Mouse (Mus musculus): Measurements from ENCODE around the gene Tango6. TPM values are rescaled to one million over a fixed set of nuclear protein-coding genes. Genes with fewer than 3 reads are reported as not detected.

Tango6 gene
- polyA plus RNA-seq (2015; fragmentation: Nextera tagmentation; extraction: Ambion mirVana) = 6.4 and 7.6 TPM in 2 replicates

GRCm38 (mm10) chr8:106682971-106683668 is at the start of gene Tango6:
Gene Tango6 (plus strand): TSS chr8:106683068.
- WGBS = under 1% methylated on average over 50 of the region's 50 CpGs
- ATAC-seq (ENCODE audit: extremely low read depth, insufficient number of reproducible peaks, low FRiP score, low TSS enrichment) = peak; percentile 95
- Histone ChIP-seq H3K9ac (peak within 1 kb of the TSS; percentile 92), H3K36me3 (no peaks in the 10 kb centered on the region), H3K27ac (replicated peaks) (peak within 1 kb of the TSS; percentile 96), H3K9me3 (no peaks in the 10 kb centered on the region), H3K4me2 (peak within 1 kb of the TSS; percentile 70), H3K4me1 (peaks cover 4% of the 10 kb centered on the region), H3K27me3 (replicated peaks) (no peaks in the 10 kb centered on the region), H3K4me3 (peak within 1 kb of the TSS; percentile 85)

- Histone ChIP-seq H3K27ac (replicated peaks) (no peak overlapping the region), H3K9ac (no peak overlapping the region), H3K4me3 (no peak overlapping the region), H3K36me3 (no peaks in the 10 kb centered on the region), H3K9me3 (no peaks in the 10 kb centered on the region), H3K27me3 (replicated peaks) (peaks cover 5% of the 10 kb centered on the region; the same call in 1 of the 2 replicates), H3K4me1 (peaks cover 4% of the 10 kb centered on the region; the same call in 1 of the 2 replicates), H3K4me2 (no peak overlapping the region)
- no peak for ATAC-seq (ENCODE audit: extremely low read depth, insufficient number of reproducible peaks, low FRiP score, low TSS enrichment)
- WGBS = 65% methylated on average over 17 of the region's 17 CpGs
These were observed 49.3 kb upstream of the Tango6 start for GRCm38 (mm10) chr8:106633361-106634158.

- H3K4me3 ChIP-seq = no peak overlapping the region
- 16% methylated on average over 5 of the region's 5 CpGs for WGBS
- H3K4me2 ChIP-seq = no peak overlapping the region
- H3K27me3 ChIP-seq (replicated peaks) = peaks cover 3% of the 10 kb centered on the region; the same call in 1 of the 2 replicates
- H3K9ac ChIP-seq = no peak overlapping the region
- H3K36me3 ChIP-seq = no peaks in the 10 kb centered on the region
- H3K27ac ChIP-seq (replicated peaks) = no peak overlapping the region
- H3K9me3 ChIP-seq = no peaks in the 10 kb centered on the region
- ATAC-seq (ENCODE audit: extremely low read depth, insufficient number of reproducible peaks, low FRiP score, low TSS enrichment) = no peak
- peaks cover 4% of the 10 kb centered on the region; the same call in 1 of the 2 replicates for H3K4me1 ChIP-seq
These were observed 47.6 kb upstream of the Tango6 start for GRCm38 (mm10) chr8:106635284-106635683.

GRCm38 (mm10) chr8:106637446-106637845 is 45.4 kb upstream of the Tango6 start:
- no peak overlapping the region for H3K4me3 ChIP-seq
- H3K4me2 ChIP-seq = no peak overlapping the region
- no peaks in the 10 kb centered on the region for H3K27me3 ChIP-seq (replicated peaks)
- H3K36me3 ChIP-seq = no peaks in the 10 kb centered on the region
- H3K27ac ChIP-seq (replicated peaks) = no peak overlapping the region
- no peaks in the 10 kb centered on the region; the same call in 1 of the 2 replicates for H3K4me1 ChIP-seq
- H3K9ac ChIP-seq = no peak overlapping the region
- whole genome bisulfite sequencing = 84% methylated on average over 4 of the region's 4 CpGs
- no peaks in the 10 kb centered on the region for H3K9me3 ChIP-seq
- ATAC-seq (ENCODE audit: extremely low read depth, insufficient number of reproducible peaks, low FRiP score, low TSS enrichment) = no peak

- Histone ChIP-seq H3K4me1 (no peaks in the 10 kb centered on the region; the same call in 1 of the 2 replicates), H3K4me2 (no peak overlapping the region), H3K27ac (replicated peaks) (no peak overlapping the region), H3K36me3 (no peaks in the 10 kb centered on the region), H3K9ac (no peak overlapping the region), H3K27me3 (replicated peaks) (no peaks in the 10 kb centered on the region), H3K4me3 (no peak overlapping the region), H3K9me3 (no peaks in the 10 kb centered on the region)
- ATAC-seq (ENCODE audit: extremely low read depth, insufficient number of reproducible peaks, low FRiP score, low TSS enrichment) = no peak
- WGBS = 86% methylated on average over 7 of the region's 7 CpGs
These were observed 44.0 kb upstream of the Tango6 start for GRCm38 (mm10) chr8:106638768-106639295.

- no peak for ATAC-seq (ENCODE audit: extremely low read depth, insufficient number of reproducible peaks, low FRiP score, low TSS enrichment)
- 74% methylated on average over 7 of the region's 7 CpGs for WGBS
- Histone ChIP-seq H3K4me2 (no peak overlapping the region), H3K9ac (no peak overlapping the region), H3K36me3 (no peaks in the 10 kb centered on the region), H3K27me3 (replicated peaks) (no peaks in the 10 kb centered on the region), H3K4me1 (no peaks in the 10 kb centered on the region; the same call in 1 of the 2 replicates), H3K9me3 (no peaks in the 10 kb centered on the region), H3K4me3 (no peak overlapping the region), H3K27ac (replicated peaks) (no peak overlapping the region)
These were observed 42.7 kb upstream of the Tango6 start for GRCm38 (mm10) chr8:106640212-106640611.

- Histone ChIP-seq H3K4me2 (no peak overlapping the region), H3K27ac (replicated peaks) (no peak overlapping the region), H3K9me3 (no peaks in the 10 kb centered on the region), H3K36me3 (no peaks in the 10 kb centered on the region), H3K4me3 (no peak overlapping the region), H3K9ac (no peak overlapping the region), H3K27me3 (replicated peaks) (no peaks in the 10 kb centered on the region), H3K4me1 (no peaks in the 10 kb centered on the region; the same call in 1 of the 2 replicates)
- ATAC-seq (ENCODE audit: extremely low read depth, insufficient number of reproducible peaks, low FRiP score, low TSS enrichment) = no peak
- 72% methylated on average over 5 of the region's 5 CpGs for WGBS
These were observed 41.9 kb upstream of the Tango6 start for GRCm38 (mm10) chr8:106640921-106641320.

GRCm38 (mm10) chr8:106642172-106642571 is 40.7 kb upstream of the Tango6 start:
- no peaks in the 10 kb centered on the region for H3K36me3 ChIP-seq
- H3K4me3 ChIP-seq = no peak overlapping the region
- no peak for ATAC-seq (ENCODE audit: extremely low read depth, insufficient number of reproducible peaks, low FRiP score, low TSS enrichment)
- H3K27me3 ChIP-seq (replicated peaks) = no peaks in the 10 kb centered on the region
- no peaks in the 10 kb centered on the region for H3K9me3 ChIP-seq
- 0 out of 2 replicates have a peak, but pooled peaks cover 2% of the 10 kb centered on the region for H3K4me1 ChIP-seq
- 63% methylated on average over 2 of the region's 2 CpGs for WGBS
- no peak overlapping the region for H3K27ac ChIP-seq (replicated peaks)
- no peak overlapping the region for H3K4me2 ChIP-seq
- no peak overlapping the region for H3K9ac ChIP-seq

GRCm38 (mm10) chr8:106643100-106643499 is 39.8 kb upstream of the Tango6 start:
- H3K9me3 ChIP-seq = no peaks in the 10 kb centered on the region
- H3K27me3 ChIP-seq (replicated peaks) = no peaks in the 10 kb centered on the region
- H3K4me2 ChIP-seq = no peak overlapping the region
- no peak overlapping the region for H3K9ac ChIP-seq
- no peak for ATAC-seq (ENCODE audit: extremely low read depth, insufficient number of reproducible peaks, low FRiP score, low TSS enrichment)
- no peak overlapping the region for H3K4me3 ChIP-seq
- no peak overlapping the region for H3K27ac ChIP-seq (replicated peaks)
- WGBS = 79% methylated on average over 4 of the region's 4 CpGs
- H3K4me1 ChIP-seq = 0 out of 2 replicates have a peak, but pooled peaks cover 4% of the 10 kb centered on the region
- no peaks in the 10 kb centered on the region for H3K36me3 ChIP-seq

- H3K27ac ChIP-seq (replicated peaks) = no peak overlapping the region
- no peak overlapping the region for H3K4me2 ChIP-seq
- H3K4me3 ChIP-seq = no peak overlapping the region
- H3K9ac ChIP-seq = no peak overlapping the region
- no peak for ATAC-seq (ENCODE audit: extremely low read depth, insufficient number of reproducible peaks, low FRiP score, low TSS enrichment)
- no peaks in the 10 kb centered on the region for H3K36me3 ChIP-seq
- H3K4me1 ChIP-seq = 0 out of 2 replicates have a peak, but pooled peaks cover 4% of the 10 kb centered on the region
- 66% methylated on average over 3 of the region's 3 CpGs for WGBS
- no peaks in the 10 kb centered on the region for H3K27me3 ChIP-seq (replicated peaks)
- H3K9me3 ChIP-seq = no peaks in the 10 kb centered on the region
These were observed 37.9 kb upstream of the Tango6 start for GRCm38 (mm10) chr8:106644957-106645356.

GRCm38 (mm10) chr8:106646153-106646552 is 36.7 kb upstream of the Tango6 start:
- Histone ChIP-seq H3K9ac (no peak overlapping the region), H3K36me3 (no peaks in the 10 kb centered on the region), H3K9me3 (no peaks in the 10 kb centered on the region), H3K4me3 (no peak overlapping the region), H3K4me1 (0 out of 2 replicates have a peak, but pooled peaks cover 4% of the 10 kb centered on the region), H3K27ac (replicated peaks) (no peak overlapping the region), H3K27me3 (replicated peaks) (no peaks in the 10 kb centered on the region), H3K4me2 (no peak overlapping the region)
- ATAC-seq (ENCODE audit: extremely low read depth, insufficient number of reproducible peaks, low FRiP score, low TSS enrichment) = no peak
- 80% methylated on average over 2 of the region's 2 CpGs for WGBS
